22 mouse cellular contexts compared by ENCODE assay signal in genomic region chr13:95186741-95187035, GRCm38 (mm10).
DNase-seq lines count a peak whose midpoint lies in the region; ATAC-seq and TF ChIP-seq lines count a peak whose summit lies in the region.
"Had no signal": no experiment of that assay in that cellular context is flagged by ENCODE, and none has a peak within 500 bp of the region (broad histone marks: within the 10 kb centered on the region; RNA-seq: fewer than 3 reads in every experiment).

No protein-coding gene starts in this region.

- 33% methylated on average over 4 of the region's 4 CpGs for WGBS in forebrain, embryonic 13.5 days
- 50% methylated on average over 4 of the region's 4 CpGs for WGBS in forebrain, embryonic 11.5 days
- WGBS in kidney, embryonic 15.5 days: 69% methylated on average over 4 of the region's 4 CpGs
- WGBS in lung, embryonic 14.5 days: 28% methylated on average over 4 of the region's 4 CpGs

- no peak overlapping the region for H3K4me3 ChIP-seq in forebrain, embryonic 13.5 days
- H3K4me3 ChIP-seq in forebrain, embryonic 11.5 days (ENCODE audit: low read depth, low read length): no peak overlapping the region
- no peak overlapping the region for H3K4me3 ChIP-seq in kidney, embryonic 15.5 days (replicated peaks)
- H3K4me3 ChIP-seq in lung, embryonic 14.5 days (ENCODE audit: low read depth, low read length): no peak overlapping the region
- H3K4me3 ChIP-seq: embryonic facial prominence, embryonic 13.5 days; heart, embryonic 10.5 days; hindbrain, embryonic 12.5 days had no signal

- no peaks in the 10 kb centered on the region for H3K36me3 ChIP-seq in forebrain, embryonic 13.5 days (ENCODE audit: poor library complexity, severe bottlenecking)
- no peaks in the 10 kb centered on the region for H3K36me3 ChIP-seq in forebrain, embryonic 11.5 days (ENCODE audit: control insufficient read depth, insufficient read depth, low read length)
- no peaks in the 10 kb centered on the region for H3K36me3 ChIP-seq in kidney, embryonic 15.5 days
- H3K36me3 ChIP-seq in lung, embryonic 14.5 days (ENCODE audit: insufficient read depth): no peaks in the 10 kb centered on the region
- H3K36me3 ChIP-seq: embryonic facial prominence, embryonic 13.5 days; G1E; heart, embryonic 10.5 days; hindbrain, embryonic 12.5 days had no signal

- H3K9me3 ChIP-seq in forebrain, embryonic 13.5 days (replicated peaks): no peaks in the 10 kb centered on the region
- no peaks in the 10 kb centered on the region for H3K9me3 ChIP-seq in forebrain, embryonic 11.5 days (ENCODE audit: control insufficient read depth, low read length)
- no peaks in the 10 kb centered on the region for H3K9me3 ChIP-seq in kidney, embryonic 15.5 days (replicated peaks)
- no peaks in the 10 kb centered on the region for H3K9me3 ChIP-seq in lung, embryonic 14.5 days (ENCODE audit: low read depth, low read length)
- H3K9me3 ChIP-seq: embryonic facial prominence, embryonic 13.5 days; G1E; heart, embryonic 10.5 days; hindbrain, embryonic 12.5 days had no signal

- H3K9ac ChIP-seq in forebrain, embryonic 13.5 days: no peak overlapping the region
- H3K9ac ChIP-seq in forebrain, embryonic 11.5 days (ENCODE audit: low read length): no peak overlapping the region
- no peak overlapping the region for H3K9ac ChIP-seq in kidney, embryonic 15.5 days
- no peak overlapping the region for H3K9ac ChIP-seq in lung, embryonic 14.5 days
- H3K9ac ChIP-seq: embryonic facial prominence, embryonic 13.5 days; hindbrain, embryonic 12.5 days had no signal

- no peak overlapping the region for H3K4me2 ChIP-seq in forebrain, embryonic 13.5 days
- H3K4me2 ChIP-seq in forebrain, embryonic 11.5 days (ENCODE audit: low read depth, low read length, severe bottlenecking): no peak overlapping the region
- H3K4me2 ChIP-seq in kidney, embryonic 15.5 days: no peak overlapping the region
- no peak overlapping the region for H3K4me2 ChIP-seq in lung, embryonic 14.5 days
- H3K4me2 ChIP-seq: embryonic facial prominence, embryonic 13.5 days; hindbrain, embryonic 12.5 days had no signal

- peak; percentile 50; the same call in 1 of the 2 replicates for ATAC-seq in forebrain, embryonic 13.5 days
- no peak for ATAC-seq in forebrain, embryonic 11.5 days (replicated peaks; ENCODE audit: low FRiP score)
- ATAC-seq in kidney, embryonic 15.5 days (replicated peaks; ENCODE audit: low FRiP score): no peak
- no peak for ATAC-seq in lung, embryonic 14.5 days (ENCODE audit: insufficient read depth)
- ATAC-seq: CD4-positive, CD25-positive, alpha-beta regulatory T cell, adult 4 months; hindbrain, embryonic 16.5 days had no signal

- H3K27ac ChIP-seq in forebrain, embryonic 13.5 days: no peak overlapping the region
- no peak overlapping the region for H3K27ac ChIP-seq in forebrain, embryonic 11.5 days (ENCODE audit: low read depth, low read length)
- H3K27ac ChIP-seq in kidney, embryonic 15.5 days: 0 out of 2 replicates have a peak overlapping the region, but pooled peaks have one; percentile 0
- H3K27ac ChIP-seq in lung, embryonic 14.5 days (ENCODE audit: low read depth): no peak overlapping the region
- H3K27ac ChIP-seq: embryonic facial prominence, embryonic 13.5 days; heart, embryonic 10.5 days; hindbrain, embryonic 12.5 days had no signal

- DNase-seq in forebrain, embryonic 11.5 days (ENCODE audit: low spot score): no peak
- DNase-seq in kidney, adult 9 months: no peak
- DNase-seq in lung, embryonic 14.5 days: peak; percentile 57
- no peak for DNase-seq in lung, postnatal 14 days
- peak; percentile 31 for DNase-seq in lung, postnatal 36 days
- DNase-seq in lung, postnatal 4 days: no peak
- DNase-seq: B cell, adult 2 months; cerebellum, adult 11 months; cerebellum, adult 8-10 months; cerebellum, postnatal 25 days; gastrocnemius, postnatal 10 days; heart, adult 18-20 months; heart, postnatal 10 days; heart, postnatal 4 days had no signal

- H3K27me3 ChIP-seq in forebrain, embryonic 13.5 days: no peaks in the 10 kb centered on the region
- H3K27me3 ChIP-seq in forebrain, embryonic 11.5 days (ENCODE audit: control insufficient read depth, insufficient read depth, low read length): no peaks in the 10 kb centered on the region
- no peaks in the 10 kb centered on the region for H3K27me3 ChIP-seq in kidney, embryonic 15.5 days
- H3K27me3 ChIP-seq in lung, embryonic 14.5 days (ENCODE audit: insufficient read depth, low read length): no peaks in the 10 kb centered on the region
- H3K27me3 ChIP-seq: embryonic facial prominence, embryonic 13.5 days; hindbrain, embryonic 12.5 days had no signal

- peaks cover 19% of the 10 kb centered on the region for H3K4me1 ChIP-seq in forebrain, embryonic 13.5 days
- no peaks in the 10 kb centered on the region; the same call in 1 of the 2 replicates for H3K4me1 ChIP-seq in forebrain, embryonic 11.5 days (replicated peaks; ENCODE audit: control insufficient read depth, insufficient read depth, low read length)
- 0 out of 2 replicates have a peak, but pooled peaks cover 4% of the 10 kb centered on the region for H3K4me1 ChIP-seq in kidney, embryonic 15.5 days
- no peaks in the 10 kb centered on the region for H3K4me1 ChIP-seq in lung, embryonic 14.5 days (ENCODE audit: insufficient read depth)
- H3K4me1 ChIP-seq: embryonic facial prominence, embryonic 13.5 days; heart, embryonic 10.5 days had no signal

- TF ChIP-seq CTCF in lung, embryonic 14.5 days (IDR thresholded peaks at IDR 0.05; ENCODE audit: low read depth): no peak

Comparison
In these comparisons a context has a peak if more than half of its experiments do, and no peak if none do; other contexts are left out.
1. DNase-seq: peak in lung, embryonic 14.5 days (single experiment) and lung, postnatal 36 days (single experiment); none in forebrain, embryonic 11.5 days (single experiment), kidney, adult 9 months (single experiment), lung, postnatal 14 days (single experiment) and lung, postnatal 4 days (0 of 2).